Mouse (Mus musculus): ENCODE measurements around the gene Cdc16. TPM values are rescaled to one million over a fixed set of nuclear protein-coding genes. Genes with fewer than 3 reads are reported as not detected.

Gene Cdc16
- polyA plus RNA-seq, 1 experiment from 2014 or later = 229 TPM

- Histone ChIP-seq H3K27me3 (ENCODE audit: low read depth, poor library complexity, severe bottlenecking) (no peaks in the 10 kb centered on the region), H3K27ac (replicated peaks) (no peak overlapping the region), H3K4me3 (no peak overlapping the region), H3K36me3 (peaks cover 99% of the 10 kb centered on the region), H3K4me1 (no peaks in the 10 kb centered on the region), H3K9me3 (replicated peaks) (no peaks in the 10 kb centered on the region)
- no peak for DNase-seq (ENCODE audit: low spot score)
- WGBS = 91% methylated on average over 11 of the region's 11 CpGs
Observed at GRCm38 (mm10) chr8:13769206-13769605, 11.7 kb downstream of the Cdc16 start.

- H3K9me3 ChIP-seq (replicated peaks) = no peaks in the 10 kb centered on the region
- no peak overlapping the region for H3K27ac ChIP-seq (replicated peaks)
- no peaks in the 10 kb centered on the region for H3K27me3 ChIP-seq (ENCODE audit: low read depth, poor library complexity, severe bottlenecking)
- H3K4me3 ChIP-seq = no peak overlapping the region
- no peak for DNase-seq (ENCODE audit: low spot score)
- peaks cover 9% of the 10 kb centered on the region for H3K4me1 ChIP-seq
- WGBS = 87% methylated on average over 3 of the region's 3 CpGs
- peaks cover 72% of the 10 kb centered on the region for H3K36me3 ChIP-seq
Observed at GRCm38 (mm10) chr8:13780536-13780935, 23.1 kb downstream of the Cdc16 start.

GRCm38 (mm10) chr8:13785250-13785763, 27.8 kb downstream of the Cdc16 start, which contains the start of gene Upf3a:
Upf3a (plus strand) TSS chr8:13785615.
- Histone ChIP-seq H3K4me1 (peaks cover 19% of the 10 kb centered on the region), H3K9me3 (replicated peaks) (no peaks in the 10 kb centered on the region), H3K27me3 (ENCODE audit: low read depth, poor library complexity, severe bottlenecking) (no peaks in the 10 kb centered on the region), H3K27ac (replicated peaks) (peak within 1 kb of the TSS; percentile 99), H3K36me3 (peaks cover 42% of the 10 kb centered on the region), H3K4me3 (peak within 1 kb of the TSS; percentile 76)
- under 1% methylated on average over 47 of the region's 47 CpGs for WGBS
- DNase-seq (ENCODE audit: low spot score) = peak; percentile 95

- H3K9me3 ChIP-seq (replicated peaks) = no peaks in the 10 kb centered on the region
- peak; percentile 98 for DNase-seq (ENCODE audit: low spot score)
- peaks cover 19% of the 10 kb centered on the region for H3K4me1 ChIP-seq
Observed at GRCm38 (mm10) chr8:13785764-13786299, 28.4 kb downstream of the Cdc16 start.

GRCm38 (mm10) chr8:13789606-13790005, 32.1 kb downstream of the Cdc16 start:
- peaks cover 42% of the 10 kb centered on the region for H3K36me3 ChIP-seq
- H3K4me3 ChIP-seq = no peak overlapping the region
- WGBS = 91% methylated on average over 8 of the region's 8 CpGs
- H3K27ac ChIP-seq (replicated peaks) = no peak overlapping the region
- H3K9me3 ChIP-seq (replicated peaks) = no peaks in the 10 kb centered on the region
- H3K27me3 ChIP-seq (ENCODE audit: low read depth, poor library complexity, severe bottlenecking) = no peaks in the 10 kb centered on the region
- DNase-seq (ENCODE audit: low spot score) = no peak
- H3K4me1 ChIP-seq = peaks cover 15% of the 10 kb centered on the region

More at GRCm38 (mm10) chr8:13785764-13786299, 28.4 kb downstream of the Cdc16 start:
- peak overlapping the region; percentile 76 for H3K4me3 ChIP-seq
- under 1% methylated on average over 46 of the region's 47 CpGs for WGBS
- H3K27me3 ChIP-seq (ENCODE audit: low read depth, poor library complexity, severe bottlenecking) = no peaks in the 10 kb centered on the region
- H3K36me3 ChIP-seq = peaks cover 36% of the 10 kb centered on the region
- H3K27ac ChIP-seq (replicated peaks) = peak overlapping the region; percentile 99

- Histone ChIP-seq H3K36me3 (peaks cover 72% of the 10 kb centered on the region), H3K27me3 (ENCODE audit: low read depth, poor library complexity, severe bottlenecking) (no peaks in the 10 kb centered on the region), H3K9me3 (replicated peaks) (no peaks in the 10 kb centered on the region), H3K4me1 (no peaks in the 10 kb centered on the region), H3K4me3 (no peak overlapping the region), H3K27ac (replicated peaks) (no peak overlapping the region)
- WGBS = 90% methylated on average over 8 of the region's 8 CpGs
- DNase-seq (ENCODE audit: low spot score) = no peak
Observed at GRCm38 (mm10) chr8:13793097-13793745, 35.7 kb downstream of the Cdc16 start.

- DNase-seq (ENCODE audit: low spot score) = no peak
- Histone ChIP-seq H3K4me3 (no peak overlapping the region), H3K27me3 (ENCODE audit: low read depth, poor library complexity, severe bottlenecking) (no peaks in the 10 kb centered on the region), H3K4me1 (no peaks in the 10 kb centered on the region), H3K9me3 (replicated peaks) (no peaks in the 10 kb centered on the region), H3K27ac (replicated peaks) (no peak overlapping the region), H3K36me3 (peaks cover 72% of the 10 kb centered on the region)
- 91% methylated on average over 11 of the region's 11 CpGs for WGBS
Observed at GRCm38 (mm10) chr8:13793746-13794101, 36.2 kb downstream of the Cdc16 start.

- no peaks in the 10 kb centered on the region for H3K27me3 ChIP-seq (ENCODE audit: low read depth, poor library complexity, severe bottlenecking)
- H3K27ac ChIP-seq (replicated peaks) = no peak overlapping the region
- H3K4me1 ChIP-seq = peaks cover 13% of the 10 kb centered on the region
- no peak overlapping the region for H3K4me3 ChIP-seq
- no peaks in the 10 kb centered on the region for H3K9me3 ChIP-seq (replicated peaks)
- H3K36me3 ChIP-seq = peaks cover 60% of the 10 kb centered on the region
- no peak for DNase-seq (ENCODE audit: low spot score)
- 96% methylated on average over 5 of the region's 5 CpGs for WGBS
Observed at GRCm38 (mm10) chr8:13797676-13798075, 40.2 kb downstream of the Cdc16 start.

- H3K36me3 ChIP-seq = peaks cover 46% of the 10 kb centered on the region
- no peak overlapping the region for H3K27ac ChIP-seq (replicated peaks)
- no peaks in the 10 kb centered on the region for H3K27me3 ChIP-seq (ENCODE audit: low read depth, poor library complexity, severe bottlenecking)
- H3K4me3 ChIP-seq = no peak overlapping the region
- no peaks in the 10 kb centered on the region for H3K9me3 ChIP-seq (replicated peaks)
- H3K4me1 ChIP-seq = peaks cover 13% of the 10 kb centered on the region
- WGBS = 89% methylated on average over 5 of the region's 5 CpGs
- no peak for DNase-seq (ENCODE audit: low spot score)
Observed at GRCm38 (mm10) chr8:13799566-13799965, 42.1 kb downstream of the Cdc16 start.

- no peaks in the 10 kb centered on the region for H3K4me1 ChIP-seq
- no peak for DNase-seq (ENCODE audit: low spot score)
- no peaks in the 10 kb centered on the region for H3K36me3 ChIP-seq
- no peaks in the 10 kb centered on the region for H3K27me3 ChIP-seq (ENCODE audit: low read depth, poor library complexity, severe bottlenecking)
- WGBS = 81% methylated on average over 7 of the region's 7 CpGs
- no peak overlapping the region for H3K4me3 ChIP-seq
- no peak overlapping the region for H3K27ac ChIP-seq (replicated peaks)
- H3K9me3 ChIP-seq (replicated peaks) = no peaks in the 10 kb centered on the region
Observed at GRCm38 (mm10) chr8:13828598-13829172, 71.2 kb downstream of the Cdc16 start.

Other genes with a start within 250 kb of the Cdc16 start
- gene 1700029H14Rik, start 195.2 kb upstream of the Cdc16 start, polyA plus RNA-seq (2016; fragmentation: Nextera tagmentation; extraction: Ambion mirVana) = not detected in 2 replicates
- gene Rasa3, start 80.1 kb upstream of the Cdc16 start, polyA plus RNA-seq (2016; fragmentation: Nextera tagmentation; extraction: Ambion mirVana) = 27.4 and 28.9 TPM in 2 replicates
- 0.68 and 1.4 TPM in 2 replicates for gene Cfap97d2, start 51.8 kb upstream of the Cdc16 start, polyA plus RNA-seq (2016; fragmentation: Nextera tagmentation; extraction: Ambion mirVana)
- gene Upf3a, start 27.9 kb downstream of the Cdc16 start, polyA plus RNA-seq (2016; fragmentation: Nextera tagmentation; extraction: Ambion mirVana) = 38.4 and 42.0 TPM in 2 replicates
- gene AF366264, start 80.7 kb downstream of the Cdc16 start, polyA plus RNA-seq (2016; fragmentation: Nextera tagmentation; extraction: Ambion mirVana) = not detected in 2 replicates
- 44.1 and 49.5 TPM in 2 replicates for gene Champ1, start 112.0 kb downstream of the Cdc16 start, polyA plus RNA-seq (2016; fragmentation: Nextera tagmentation; extraction: Ambion mirVana)
- 83.4 and 89.1 TPM in 2 replicates for gene Coprs, start 132.6 kb downstream of the Cdc16 start, polyA plus RNA-seq (2016; fragmentation: Nextera tagmentation; extraction: Ambion mirVana)